Mouse (Mus musculus): ENCODE data around the gene Olfr148. TPM values are rescaled to one million over a fixed set of nuclear protein-coding genes. Genes with fewer than 3 reads are reported as not detected.

Gene Olfr148
- total and polyA plus RNA-seq, 2 experiments from 2014 or later: not detected

GRCm38 (mm10) chr9:39603999-39604453 is 6.4 kb upstream of the Olfr148 start, which contains the start of gene AW551984:
Gene AW551984 (minus strand): TSS chr9:39604403.
- 2% methylated on average over 8 of the region's 8 CpGs for WGBS
- ATAC-seq (ENCODE audit: insufficient read depth, low read depth) (0 out of 2 replicates have a peak, but pooled peaks have one; percentile 39), DNase-seq (ENCODE audit: low spot score) (no peak)
- H3K27me3 ChIP-seq (ENCODE audit: control insufficient read depth, insufficient read depth, low read length): no peaks in the 10 kb centered on the region
- peak within 1 kb of the TSS; percentile 42 for H3K9ac ChIP-seq (replicated peaks; ENCODE audit: low read depth, low read length)
- no peaks in the 10 kb centered on the region for H3K36me3 ChIP-seq (replicated peaks; ENCODE audit: control insufficient read depth, insufficient read depth, low read length)
- no peak for TF ChIP-seq CTCF (IDR thresholded peaks at IDR 0.05; ENCODE audit: low read depth)
- no peak for TF ChIP-seq EP300 (IDR thresholded peaks at IDR 0.05; ENCODE audit: low read depth)
- H3K4me2 ChIP-seq (ENCODE audit: low read depth, low read length): peak within 1 kb of the TSS; percentile 93
- no peaks in the 10 kb centered on the region for H3K9me3 ChIP-seq (replicated peaks; ENCODE audit: control insufficient read depth, low read length)
- H3K4me1 ChIP-seq (ENCODE audit: control insufficient read depth, insufficient read depth): peaks cover 6% of the 10 kb centered on the region; the same call in 1 of the 2 replicates
- H3K4me3 ChIP-seq (ENCODE audit: low read depth, low read length): peak within 1 kb of the TSS; percentile 47
- no peak within 1 kb of the TSS for H3K27ac ChIP-seq (ENCODE audit: low read depth)

- TF ChIP-seq EP300 (IDR thresholded peaks at IDR 0.05; ENCODE audit: low read depth): no peak
- Histone ChIP-seq H3K4me1 (ENCODE audit: control insufficient read depth, insufficient read depth) (peaks cover 6% of the 10 kb centered on the region; the same call in 1 of the 2 replicates), H3K9me3 (replicated peaks; ENCODE audit: control insufficient read depth, low read length) (no peaks in the 10 kb centered on the region), H3K27ac (ENCODE audit: low read depth) (no peak overlapping the region), H3K4me2 (ENCODE audit: low read depth, low read length) (no peak overlapping the region), H3K4me3 (ENCODE audit: low read depth, low read length) (no peak overlapping the region), H3K36me3 (replicated peaks; ENCODE audit: control insufficient read depth, insufficient read depth, low read length) (no peaks in the 10 kb centered on the region), H3K9ac (replicated peaks; ENCODE audit: low read depth, low read length) (no peak overlapping the region), H3K27me3 (ENCODE audit: control insufficient read depth, insufficient read depth, low read length) (no peaks in the 10 kb centered on the region)
- ATAC-seq (ENCODE audit: insufficient read depth, low read depth) (no peak), DNase-seq (ENCODE audit: low spot score) (no peak)
These were observed 2.0 kb upstream of the Olfr148 start for GRCm38 (mm10) chr9:39608497-39608896.

- H3K9ac ChIP-seq (replicated peaks; ENCODE audit: low read depth, low read length): no peak overlapping the region
- no peak for TF ChIP-seq EP300 (IDR thresholded peaks at IDR 0.05; ENCODE audit: low read depth)
- TF ChIP-seq CTCF (IDR thresholded peaks at IDR 0.05; ENCODE audit: low read depth): peak; percentile 61
- no peaks in the 10 kb centered on the region for H3K27me3 ChIP-seq (ENCODE audit: control insufficient read depth, insufficient read depth, low read length)
- no peaks in the 10 kb centered on the region for H3K36me3 ChIP-seq (replicated peaks; ENCODE audit: control insufficient read depth, insufficient read depth, low read length)
- H3K4me3 ChIP-seq (ENCODE audit: low read depth, low read length): no peak overlapping the region
- no peaks in the 10 kb centered on the region for H3K4me1 ChIP-seq (ENCODE audit: control insufficient read depth, insufficient read depth)
- ATAC-seq (ENCODE audit: insufficient read depth, low read depth) (no peak), DNase-seq (ENCODE audit: low spot score) (no peak)
- no peak overlapping the region for H3K4me2 ChIP-seq (ENCODE audit: low read depth, low read length)
- 50% methylated on average over 1 of the region's 1 CpGs for WGBS
- H3K27ac ChIP-seq (ENCODE audit: low read depth): no peak overlapping the region
- no peaks in the 10 kb centered on the region for H3K9me3 ChIP-seq (replicated peaks; ENCODE audit: control insufficient read depth, low read length)
These were observed 1.5 kb downstream of the Olfr148 start for GRCm38 (mm10) chr9:39611953-39612352.

- 66% methylated on average over 1 of the region's 1 CpGs for WGBS
- DNase-seq (ENCODE audit: low spot score) (no peak), ATAC-seq (ENCODE audit: insufficient read depth, low read depth) (no peak)
- TF ChIP-seq CTCF (IDR thresholded peaks at IDR 0.05; ENCODE audit: low read depth): no peak
- TF ChIP-seq EP300 (IDR thresholded peaks at IDR 0.05; ENCODE audit: low read depth): no peak
- no peaks in the 10 kb centered on the region for H3K4me1 ChIP-seq (ENCODE audit: control insufficient read depth, insufficient read depth)
- H3K4me2 ChIP-seq (ENCODE audit: low read depth, low read length): no peak within 1 kb of the TSS
- no peak within 1 kb of the TSS for H3K9ac ChIP-seq (replicated peaks; ENCODE audit: low read depth, low read length)
- H3K4me3 ChIP-seq (ENCODE audit: low read depth, low read length): no peak within 1 kb of the TSS
- H3K9me3 ChIP-seq (replicated peaks; ENCODE audit: control insufficient read depth, low read length): no peaks in the 10 kb centered on the region
- no peaks in the 10 kb centered on the region for H3K27me3 ChIP-seq (ENCODE audit: control insufficient read depth, insufficient read depth, low read length)
- H3K27ac ChIP-seq (ENCODE audit: low read depth): no peak within 1 kb of the TSS
- no peaks in the 10 kb centered on the region for H3K36me3 ChIP-seq (replicated peaks; ENCODE audit: control insufficient read depth, insufficient read depth, low read length)
These were observed 10.6 kb downstream of the Olfr148 start, which contains the start of gene Olfr960 for GRCm38 (mm10) chr9:39621073-39621472. Gene Olfr960 (plus strand): TSS chr9:39621373.

- Histone ChIP-seq H3K27ac (ENCODE audit: low read depth) (no peak overlapping the region), H3K27me3 (ENCODE audit: control insufficient read depth, insufficient read depth, low read length) (no peaks in the 10 kb centered on the region), H3K9ac (replicated peaks; ENCODE audit: low read depth, low read length) (no peak overlapping the region), H3K36me3 (replicated peaks; ENCODE audit: control insufficient read depth, insufficient read depth, low read length) (no peaks in the 10 kb centered on the region), H3K4me1 (ENCODE audit: control insufficient read depth, insufficient read depth) (no peaks in the 10 kb centered on the region), H3K4me3 (ENCODE audit: low read depth, low read length) (no peak overlapping the region), H3K9me3 (replicated peaks; ENCODE audit: control insufficient read depth, low read length) (no peaks in the 10 kb centered on the region), H3K4me2 (ENCODE audit: low read depth, low read length) (no peak overlapping the region)
- WGBS: 73% methylated on average over 3 of the region's 3 CpGs
- TF ChIP-seq CTCF (IDR thresholded peaks at IDR 0.05; ENCODE audit: low read depth): no peak
- TF ChIP-seq EP300 (IDR thresholded peaks at IDR 0.05; ENCODE audit: low read depth): no peak
- no peak for DNase-seq (ENCODE audit: low spot score)
- no peak for ATAC-seq (ENCODE audit: insufficient read depth, low read depth)
These were observed 13.3 kb downstream of the Olfr148 start for GRCm38 (mm10) chr9:39623783-39624182.

GRCm38 (mm10) chr9:39624711-39625110 is 14.3 kb downstream of the Olfr148 start:
- no peaks in the 10 kb centered on the region for H3K36me3 ChIP-seq (replicated peaks; ENCODE audit: control insufficient read depth, insufficient read depth, low read length)
- H3K27me3 ChIP-seq (ENCODE audit: control insufficient read depth, insufficient read depth, low read length): no peaks in the 10 kb centered on the region
- H3K9ac ChIP-seq (replicated peaks; ENCODE audit: low read depth, low read length): no peak overlapping the region
- 47% methylated on average over 2 of the region's 2 CpGs for WGBS
- no peak overlapping the region for H3K4me2 ChIP-seq (ENCODE audit: low read depth, low read length)
- no peaks in the 10 kb centered on the region for H3K4me1 ChIP-seq (ENCODE audit: control insufficient read depth, insufficient read depth)
- no peak overlapping the region for H3K27ac ChIP-seq (ENCODE audit: low read depth)
- no peak for ATAC-seq (ENCODE audit: insufficient read depth, low read depth)
- no peak for DNase-seq (ENCODE audit: low spot score)
- TF ChIP-seq CTCF (IDR thresholded peaks at IDR 0.05; ENCODE audit: low read depth) (no peak), EP300 (IDR thresholded peaks at IDR 0.05; ENCODE audit: low read depth) (no peak)
- no peak overlapping the region for H3K4me3 ChIP-seq (ENCODE audit: low read depth, low read length)
- H3K9me3 ChIP-seq (replicated peaks; ENCODE audit: control insufficient read depth, low read length): no peaks in the 10 kb centered on the region

Data from heart, postnatal 0 days (tissue).